Mouse (Mus musculus): ENCODE measurements at regions not wholly inside any gene's neighbourhood (a gene's known extent, or its start where the extent isn't known, plus 50 kb on each side); places are given as distances from the start of the nearest gene placed in this dataset.

DNA sequence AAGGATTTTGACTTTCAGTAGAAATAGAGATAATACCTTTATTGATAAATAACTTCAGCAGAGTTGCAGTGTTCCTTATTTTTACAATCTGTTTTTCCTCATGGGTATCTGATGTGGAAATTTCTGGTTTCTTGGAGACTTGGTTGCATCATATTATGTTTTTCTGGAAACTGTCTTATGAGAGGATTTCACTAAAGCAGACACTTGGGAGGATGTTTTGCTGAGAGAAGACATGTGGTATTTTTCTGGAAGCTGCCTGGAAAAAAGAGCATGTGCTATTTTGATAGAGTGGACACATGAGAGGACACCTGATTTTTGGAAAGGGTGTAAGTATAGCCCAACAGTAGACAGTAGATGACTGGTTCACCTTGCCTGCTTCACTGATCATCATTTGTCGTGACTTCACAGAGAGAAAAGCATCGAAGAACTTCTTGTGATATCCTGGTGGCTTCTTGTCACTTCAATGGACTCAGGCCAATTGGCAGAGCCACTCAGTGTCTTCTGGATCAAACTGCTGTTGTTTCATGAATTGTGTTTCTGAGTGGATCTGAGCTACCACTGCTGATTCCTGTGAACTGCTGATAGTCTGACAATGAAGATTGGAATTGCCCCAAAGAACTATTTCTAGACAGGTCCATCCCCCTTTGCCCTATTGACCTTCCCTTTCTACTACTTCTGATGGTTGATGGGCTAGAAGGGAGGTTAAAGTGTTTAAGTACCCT lies 238.8 kb downstream of the Fbxo8 start:
- no peak overlapping the region for H3K4me3 ChIP-seq
- no peak for TF ChIP-seq CTCF (conservative IDR thresholded peaks at IDR 0.05)
- no peak overlapping the region for H3K27ac ChIP-seq
- DNase-seq (ENCODE audit: low spot score in 2 of 2) = no peak

DNA sequence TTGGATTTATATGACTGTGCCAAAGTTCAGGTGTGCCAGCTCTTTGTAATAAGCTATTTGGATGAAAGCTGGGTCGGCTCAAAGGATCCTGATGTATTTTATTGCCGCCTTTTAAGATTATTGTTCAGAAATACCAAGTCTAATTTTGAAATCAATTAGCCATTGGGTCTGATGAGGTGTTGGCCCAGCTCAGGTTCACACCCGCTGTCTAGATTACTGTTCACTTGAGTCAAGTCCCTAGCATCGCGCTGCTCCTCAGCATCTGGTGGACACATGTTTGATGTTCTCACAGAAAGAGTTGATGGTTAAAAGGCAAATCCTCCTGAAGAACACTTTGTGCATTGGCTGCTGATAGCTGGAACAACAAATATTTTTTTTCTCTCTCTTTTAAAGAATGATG lies 281.8 kb downstream of the Fbxo8 start:
- Histone ChIP-seq H3K27ac (no peak overlapping the region), H3K4me3 (no peak overlapping the region)
- no peak for TF ChIP-seq CTCF (conservative IDR thresholded peaks at IDR 0.05)
- DNase-seq (ENCODE audit: low spot score in 2 of 2) = no peak

DNA sequence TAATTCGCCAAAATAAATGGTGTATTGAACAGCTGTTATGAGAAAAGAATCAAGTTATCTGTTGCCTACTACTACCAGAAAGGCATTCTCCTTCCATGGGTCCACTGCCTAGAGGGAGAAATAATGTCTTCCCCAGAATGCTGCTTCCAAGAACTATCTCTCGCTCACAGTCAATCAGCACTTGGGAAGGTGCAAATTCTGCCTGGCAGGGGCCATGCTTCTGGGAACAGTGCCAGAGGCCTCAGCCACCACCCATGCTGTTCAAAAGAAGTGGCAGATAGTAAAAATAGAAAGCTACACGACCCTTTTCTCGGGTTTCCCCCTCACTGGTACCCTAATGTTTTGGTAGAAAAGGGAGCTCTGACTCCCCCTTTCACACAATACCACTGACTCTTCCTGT lies 282.2 kb downstream of the Fbxo8 start:
- H3K4me3 ChIP-seq = no peak overlapping the region
- H3K27ac ChIP-seq = no peak overlapping the region
- no peak for DNase-seq (ENCODE audit: low spot score in 2 of 2)
- no peak for TF ChIP-seq CTCF (conservative IDR thresholded peaks at IDR 0.05)

DNA sequence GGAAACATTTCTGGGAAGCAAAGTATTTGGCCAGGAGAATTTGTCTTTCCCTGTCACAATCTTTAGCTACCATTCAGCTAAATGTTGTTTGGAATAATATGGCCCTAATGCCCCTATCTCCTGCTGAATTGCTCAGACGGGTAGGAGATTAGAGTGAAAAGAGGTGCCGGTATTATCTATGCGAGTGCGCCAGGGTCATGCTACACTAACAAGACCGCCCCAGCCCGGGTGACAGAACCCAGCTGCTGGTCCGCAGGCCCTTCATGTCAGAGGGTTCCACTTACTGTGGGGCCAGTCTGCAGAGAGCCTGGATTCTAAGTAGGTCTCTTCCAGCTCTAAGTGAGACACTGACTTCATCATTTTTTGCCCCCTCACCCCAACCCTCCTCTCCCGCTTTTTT lies 332.6 kb downstream of the Fbxo8 start:
- Histone ChIP-seq H3K4me3 (no peak overlapping the region), H3K27ac (no peak overlapping the region)
- no peak for TF ChIP-seq CTCF (conservative IDR thresholded peaks at IDR 0.05)
- no peak for DNase-seq (ENCODE audit: low spot score in 2 of 2)

DNA sequence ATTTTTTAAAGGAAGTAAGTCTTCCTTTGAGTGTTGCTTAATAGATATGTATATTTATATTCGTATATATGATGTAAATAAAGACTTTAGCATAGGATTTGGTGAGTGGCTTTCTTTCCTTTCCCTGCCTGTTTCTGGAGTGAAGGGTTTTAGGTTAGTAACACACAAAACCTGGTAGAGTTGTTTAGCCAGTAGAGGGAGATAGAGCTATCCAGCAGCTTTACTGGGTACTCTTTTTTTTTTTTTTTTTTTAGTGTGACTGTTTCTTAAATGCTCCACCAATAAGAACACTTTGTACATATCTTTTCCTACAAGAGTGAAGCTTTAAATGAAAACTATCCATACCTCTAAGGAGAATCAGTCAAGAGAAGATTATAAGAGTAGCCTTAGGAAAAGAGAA lies 333.3 kb downstream of the Fbxo8 start:
- TF ChIP-seq CTCF (conservative IDR thresholded peaks at IDR 0.05) = peak; percentile 75
- no peak for DNase-seq (ENCODE audit: low spot score in 2 of 2)
- Histone ChIP-seq H3K27ac (no peak overlapping the region), H3K4me3 (no peak overlapping the region)

DNA sequence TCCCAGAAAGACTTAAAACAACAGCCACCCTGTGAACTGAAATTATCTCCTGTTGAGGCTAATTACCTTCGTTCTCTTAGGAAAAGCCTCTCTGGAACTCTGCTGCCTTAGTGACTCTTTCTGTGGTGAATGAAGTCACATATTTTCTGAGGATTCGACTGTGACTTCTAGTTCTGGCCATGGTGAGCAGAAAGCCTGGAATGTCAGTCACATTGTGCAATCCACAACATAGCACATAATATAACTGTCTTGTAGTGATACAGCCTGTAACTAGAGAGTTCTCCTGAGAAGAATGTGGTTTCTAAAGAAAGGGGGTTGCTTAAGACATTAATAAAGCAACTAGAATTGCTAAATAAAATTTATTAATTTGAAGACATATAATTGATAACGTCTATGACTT lies 342.7 kb downstream of the Fbxo8 start:
- no peak overlapping the region for H3K4me3 ChIP-seq
- no peak for TF ChIP-seq CTCF (conservative IDR thresholded peaks at IDR 0.05)
- H3K27ac ChIP-seq = no peak overlapping the region
- no peak for DNase-seq (ENCODE audit: low spot score in 2 of 2)

DNA sequence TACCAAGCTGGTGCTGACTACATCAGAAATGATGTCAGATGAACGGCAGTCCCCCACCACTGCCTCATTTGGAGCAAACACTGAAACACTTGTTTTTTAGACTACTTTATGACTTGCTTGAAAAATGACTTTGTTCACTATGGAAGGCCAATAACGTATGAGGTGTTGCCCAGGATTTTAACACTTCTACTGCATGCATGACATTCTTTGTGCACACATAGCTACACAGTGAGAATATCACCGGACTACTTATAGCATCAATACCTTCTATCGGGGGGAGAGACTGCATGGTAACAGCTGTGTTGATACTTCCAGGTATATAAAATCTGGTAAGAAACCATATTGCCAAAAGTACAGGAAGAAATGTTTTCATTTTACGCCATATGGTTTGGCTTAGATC lies 364.5 kb downstream of the Fbxo8 start:
- no peak for DNase-seq (ENCODE audit: low spot score in 2 of 2)

DNA sequence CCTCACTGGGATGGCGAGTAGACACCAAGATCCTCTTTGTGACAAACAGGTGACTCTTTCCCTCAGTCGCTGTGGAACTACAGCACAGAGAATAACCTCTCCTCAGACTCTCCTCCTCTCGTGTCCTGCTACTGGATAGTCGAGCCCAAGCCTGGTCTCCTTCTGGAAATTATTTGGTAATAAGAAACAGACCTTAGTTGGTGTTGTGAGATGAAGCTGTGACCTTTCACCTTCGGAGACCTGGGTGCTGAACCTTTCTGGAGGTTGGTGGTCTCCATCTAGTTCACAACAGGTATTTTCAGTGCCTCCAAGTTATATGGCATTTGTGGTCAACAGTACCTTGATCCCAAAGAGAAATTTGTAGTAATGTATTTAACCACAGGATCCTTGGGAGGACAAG lies 365.1 kb downstream of the Fbxo8 start:
- no peak for TF ChIP-seq CTCF (conservative IDR thresholded peaks at IDR 0.05)
- H3K4me3 ChIP-seq = no peak overlapping the region
- H3K27ac ChIP-seq = no peak overlapping the region
- DNase-seq (ENCODE audit: low spot score in 2 of 2) = no peak

More for the DNA sequence above, 364.5 kb downstream of the Fbxo8 start:
- Histone ChIP-seq H3K4me3 (no peak overlapping the region), H3K27ac (no peak overlapping the region)
- TF ChIP-seq CTCF (conservative IDR thresholded peaks at IDR 0.05) = no peak

DNA sequence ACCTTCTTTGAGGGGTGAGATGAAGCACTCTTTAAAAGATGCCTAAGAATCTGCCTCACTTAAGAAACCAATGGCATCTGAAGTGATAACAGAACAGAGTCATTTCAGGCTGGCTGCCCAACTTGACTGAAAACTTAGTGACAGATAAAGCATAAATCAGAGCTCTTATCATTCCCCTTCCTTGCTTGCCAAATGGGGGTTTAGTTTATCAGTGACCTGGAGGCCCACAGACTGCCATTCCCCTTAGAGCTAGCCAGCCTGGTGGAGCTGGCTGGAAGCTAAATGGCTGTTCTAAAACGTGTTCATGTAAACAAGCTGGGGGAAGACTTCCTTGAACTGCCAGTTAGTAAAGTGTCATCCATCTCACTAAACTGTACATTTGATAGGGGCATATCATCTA lies 373.8 kb downstream of the Fbxo8 start:
- TF ChIP-seq CTCF (conservative IDR thresholded peaks at IDR 0.05) = no peak
- no peak for DNase-seq (ENCODE audit: low spot score in 2 of 2)
- Histone ChIP-seq H3K4me3 (no peak overlapping the region), H3K27ac (no peak overlapping the region)

DNA sequence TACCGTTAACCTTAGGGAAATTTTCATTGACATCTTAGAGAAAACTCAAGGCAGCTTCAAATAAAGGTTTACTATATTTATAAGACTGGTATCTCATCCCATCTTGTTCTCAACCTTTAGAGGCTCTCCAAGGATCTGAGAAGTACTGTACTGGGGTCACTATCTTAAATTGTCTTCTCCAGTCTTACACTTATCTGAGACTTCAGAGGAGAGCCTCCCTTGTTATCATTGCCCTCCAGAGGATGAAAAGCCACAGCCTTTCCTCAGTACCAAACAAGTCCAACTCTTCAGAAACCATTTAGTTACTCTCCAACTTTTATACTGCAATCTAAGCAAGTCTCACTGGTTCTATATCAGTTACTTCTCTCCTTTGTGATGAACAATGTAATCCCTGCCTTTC lies 376.3 kb downstream of the Fbxo8 start:
- Histone ChIP-seq H3K27ac (no peak overlapping the region), H3K4me3 (no peak overlapping the region)
- no peak for DNase-seq (ENCODE audit: low spot score in 2 of 2)
- TF ChIP-seq CTCF (conservative IDR thresholded peaks at IDR 0.05) = no peak

DNA sequence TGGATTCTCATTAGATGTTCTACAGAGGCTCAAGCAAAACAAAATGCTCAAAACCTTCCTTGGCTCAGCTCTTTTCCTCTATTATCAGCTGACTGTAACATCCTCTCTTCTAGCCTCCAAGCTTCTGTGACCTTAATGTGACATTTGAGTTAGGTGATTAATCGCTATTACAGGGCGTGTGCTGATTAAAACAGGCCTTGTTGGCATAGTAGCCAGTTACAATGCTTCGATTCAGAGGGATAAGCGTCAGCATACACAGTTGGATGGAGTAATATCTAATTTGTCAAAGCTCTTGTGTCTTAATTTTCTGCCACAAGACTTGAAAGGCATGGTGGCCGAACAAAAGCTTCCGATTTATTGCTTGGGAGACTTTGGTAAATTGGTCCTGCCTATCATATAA lies 378.2 kb downstream of the Fbxo8 start:
- Histone ChIP-seq H3K27ac (no peak overlapping the region), H3K4me3 (no peak overlapping the region)
- TF ChIP-seq CTCF (conservative IDR thresholded peaks at IDR 0.05) = no peak
- DNase-seq (ENCODE audit: low spot score in 2 of 2) = no peak

DNA sequence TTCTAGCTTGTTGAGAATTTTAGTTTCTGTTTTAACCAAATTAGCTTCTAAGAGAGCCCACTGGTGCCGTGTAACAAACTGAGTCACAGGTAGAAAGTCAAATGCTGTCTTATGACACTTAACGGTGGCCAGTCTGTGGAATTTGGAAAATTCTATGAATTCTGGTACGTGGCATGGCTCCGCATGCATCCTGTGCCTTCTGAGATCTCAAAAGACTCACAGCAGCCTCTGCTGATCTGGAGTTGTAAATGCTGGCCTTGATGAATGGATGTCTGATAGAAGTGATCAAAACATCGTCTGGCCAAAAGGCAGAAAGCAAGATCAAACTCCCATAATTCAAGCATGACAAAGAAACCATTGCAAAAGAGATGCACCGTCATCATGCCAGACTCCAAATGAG lies 381.5 kb downstream of the Fbxo8 start:
- no peak for DNase-seq (ENCODE audit: low spot score in 2 of 2)
- TF ChIP-seq CTCF (conservative IDR thresholded peaks at IDR 0.05) = no peak
- H3K4me3 ChIP-seq = no peak overlapping the region
- H3K27ac ChIP-seq = no peak overlapping the region

DNA sequence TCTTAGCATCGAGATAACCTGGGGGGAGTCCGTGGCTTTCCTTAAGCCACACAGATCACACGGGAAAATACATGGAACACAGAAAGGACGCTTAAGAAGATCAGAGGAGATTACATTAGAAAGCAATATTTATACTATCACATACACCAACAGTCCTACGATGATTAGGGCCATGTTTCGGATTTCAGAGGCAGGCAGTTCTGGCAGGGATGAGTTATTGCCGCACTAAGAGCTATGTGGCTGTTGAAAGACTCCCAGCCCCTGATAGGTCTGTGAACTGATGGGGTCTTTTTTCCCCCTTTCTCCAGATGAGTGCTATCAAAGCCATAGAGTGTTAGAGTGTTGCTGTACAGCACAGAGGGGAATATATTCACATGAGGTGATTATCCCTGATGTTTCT lies 358.6 kb upstream of the Hand2 start:
- Histone ChIP-seq H3K27ac (no peak overlapping the region), H3K4me3 (no peak overlapping the region)
- no peak for TF ChIP-seq CTCF (conservative IDR thresholded peaks at IDR 0.05)
- no peak for DNase-seq (ENCODE audit: low spot score in 2 of 2)

DNA sequence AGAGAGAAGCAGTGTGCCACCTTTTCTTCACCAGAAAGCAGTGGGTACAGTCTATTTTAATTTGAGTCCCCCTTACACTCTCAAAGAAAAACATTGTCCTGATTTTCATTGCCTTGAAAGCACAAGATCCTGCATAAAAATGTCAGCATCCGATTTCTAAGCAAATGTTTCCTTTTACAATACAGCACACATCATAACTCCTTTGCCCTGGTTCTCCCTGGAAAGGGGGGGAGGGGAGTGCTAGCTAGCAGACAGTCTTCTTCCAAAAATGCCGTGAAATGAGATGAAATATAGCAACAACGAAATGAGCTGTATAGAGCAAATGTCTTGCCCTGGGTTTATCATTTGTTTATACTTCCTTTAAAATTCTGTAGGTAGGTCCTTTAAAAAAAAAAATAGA lies 350.5 kb upstream of the Hand2 start:
- Histone ChIP-seq H3K4me3 (no peak overlapping the region), H3K27ac (no peak overlapping the region)
- TF ChIP-seq CTCF (conservative IDR thresholded peaks at IDR 0.05) = no peak
- no peak for DNase-seq (ENCODE audit: low spot score in 2 of 2)

DNA sequence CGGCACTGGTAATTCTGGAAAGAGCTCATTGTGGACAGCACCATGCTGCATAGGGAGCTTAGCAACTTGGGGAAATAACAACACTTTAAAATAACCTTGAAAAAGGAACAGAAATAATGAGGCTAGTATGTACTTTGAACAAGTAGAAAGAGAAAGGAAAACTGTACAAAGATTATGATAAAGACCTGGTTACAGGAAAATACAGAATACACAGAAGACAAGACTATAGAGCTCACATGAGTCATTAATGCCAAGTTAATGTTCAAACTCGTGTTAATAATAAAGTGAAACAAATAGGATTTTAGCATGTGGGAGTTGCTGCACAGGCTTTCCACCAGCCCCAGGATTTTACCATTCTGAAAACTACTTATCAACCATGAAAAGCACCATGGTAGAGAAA lies 341.8 kb upstream of the Hand2 start:
- Histone ChIP-seq H3K27ac (no peak overlapping the region), H3K4me3 (peak overlapping the region; percentile 1; the same call in 1 of the 2 replicates)
- TF ChIP-seq CTCF (conservative IDR thresholded peaks at IDR 0.05) = no peak
- no peak for DNase-seq (ENCODE audit: low spot score in 2 of 2)

Data from layer of hippocampus, adult 2 months (tissue).